Mouse (Mus musculus) lung, postnatal 10 days (tissue): Measurements from ENCODE around the gene Miga2.
A peak's percentile ranks its signal among the peaks of the same experiment; 100 is the strongest.

ENCODE experiments used
- DNase-seq: peaks from one replicate; pipeline ENCODE4 v3.0.0; 2021

The Miga2 gene

DNA sequence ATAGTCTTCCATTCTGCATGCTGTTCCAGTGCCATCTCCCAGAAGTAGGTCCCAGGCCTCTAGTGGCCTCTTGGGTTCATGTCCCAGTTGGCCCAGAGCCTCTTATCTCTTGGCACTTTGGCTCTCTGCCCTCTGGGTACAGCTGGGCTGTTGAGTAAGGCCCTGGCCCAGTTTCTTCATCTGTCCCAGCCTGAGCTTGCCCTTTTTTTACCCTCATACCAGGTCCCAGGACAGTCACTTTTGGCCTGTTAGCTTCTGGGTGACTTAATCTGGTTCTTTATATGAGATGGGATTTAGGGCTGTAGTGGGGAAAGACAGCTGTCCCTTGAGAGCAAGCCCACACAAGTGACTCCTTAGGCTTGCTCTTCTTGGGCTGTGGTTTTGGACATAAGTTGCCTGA lies 65.1 kb downstream of the Miga2 start:
- peak; percentile 61 for DNase-seq
